Mouse (Mus musculus) olfactory bulb, adult 2 months (tissue): Measurements from ENCODE around the gene Dlgap4.

Experiments used
- CTCF ChIP-seq: fragments of 200-500 bp; IDR thresholded peaks from 2 replicates; pipeline ENCODE4 v1.5.1; 2012; ENCODE audit warnings: low read depth, mild to moderate bottlenecking, low read length, moderate library complexity; ENCODE audit not compliant: insufficient read depth
- POLR2A ChIP-seq: fragments of 200-500 bp; IDR thresholded peaks from 2 replicates; pipeline ENCODE4 v1.6.1; 2012; ENCODE audit warnings: mild to moderate bottlenecking, low read depth, low read length, moderate library complexity; ENCODE audit not compliant: insufficient read depth

GRCm38 (mm10) chr2:156691746-156692145 lies 78.2 kb downstream of the Dlgap4 start:
- TF ChIP-seq CTCF (no peak), POLR2A (no peak)
